Mouse (Mus musculus): ENCODE results near the gene Ccdc86. TPM values are rescaled to one million over a fixed set of nuclear protein-coding genes. Genes with fewer than 3 reads are reported as not detected.

Gene Ccdc86
- polyA plus RNA-seq, 1 experiment from 2014 or later: 25.4 TPM

GRCm38 (mm10) chr19:10947219-10947618, 1.8 kb downstream of the Ccdc86 start:
- H3K9me3 ChIP-seq: no peaks in the 10 kb centered on the region
- H3K9ac ChIP-seq: peak overlapping the region; percentile 59; the same call in 1 of the 2 replicates
- H3K36me3 ChIP-seq: peaks cover 35% of the 10 kb centered on the region
- no peak for ATAC-seq (ENCODE audit: insufficient number of reproducible peaks, low FRiP score, low TSS enrichment, low read depth)
- H3K27ac ChIP-seq: no peak overlapping the region
- no peaks in the 10 kb centered on the region for H3K27me3 ChIP-seq
- peak overlapping the region; percentile 95 for H3K4me2 ChIP-seq
- WGBS: 85% methylated on average over 5 of the region's 5 CpGs
- peaks cover 28% of the 10 kb centered on the region for H3K4me1 ChIP-seq
- peak overlapping the region; percentile 63 for H3K4me3 ChIP-seq

DNA sequence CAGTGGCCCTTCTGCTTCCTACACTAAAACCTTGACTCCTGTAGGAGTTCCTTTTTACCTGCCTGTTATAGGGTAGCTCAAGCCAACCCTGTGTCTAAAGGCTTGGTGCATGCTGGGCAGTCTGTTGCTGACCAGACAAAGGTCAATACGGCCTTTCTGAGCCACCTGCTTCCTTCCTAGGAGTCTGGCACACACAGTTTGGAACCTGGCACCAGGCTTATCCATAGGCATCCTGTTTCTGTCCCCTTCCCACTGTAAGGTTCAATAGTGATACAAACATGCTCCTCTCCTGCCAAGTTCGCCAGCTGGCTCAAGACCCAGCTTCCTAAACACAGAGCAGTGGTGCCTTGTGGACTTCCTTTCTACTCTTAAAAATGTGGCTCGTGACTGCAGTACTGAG, 2.6 kb downstream of the Ccdc86 start:
- Histone ChIP-seq H3K9me3 (no peaks in the 10 kb centered on the region), H3K27ac (no peak overlapping the region), H3K36me3 (peaks cover 41% of the 10 kb centered on the region), H3K4me3 (0 out of 2 replicates have a peak overlapping the region, but pooled peaks have one; percentile 63), H3K4me1 (peaks cover 30% of the 10 kb centered on the region), H3K4me2 (no peak overlapping the region; the same call in 1 of the 2 replicates), H3K27me3 (no peaks in the 10 kb centered on the region), H3K9ac (no peak overlapping the region)
- no peak for ATAC-seq (ENCODE audit: insufficient number of reproducible peaks, low FRiP score, low TSS enrichment, low read depth)
- WGBS: 83% methylated on average over 3 of the region's 3 CpGs

DNA sequence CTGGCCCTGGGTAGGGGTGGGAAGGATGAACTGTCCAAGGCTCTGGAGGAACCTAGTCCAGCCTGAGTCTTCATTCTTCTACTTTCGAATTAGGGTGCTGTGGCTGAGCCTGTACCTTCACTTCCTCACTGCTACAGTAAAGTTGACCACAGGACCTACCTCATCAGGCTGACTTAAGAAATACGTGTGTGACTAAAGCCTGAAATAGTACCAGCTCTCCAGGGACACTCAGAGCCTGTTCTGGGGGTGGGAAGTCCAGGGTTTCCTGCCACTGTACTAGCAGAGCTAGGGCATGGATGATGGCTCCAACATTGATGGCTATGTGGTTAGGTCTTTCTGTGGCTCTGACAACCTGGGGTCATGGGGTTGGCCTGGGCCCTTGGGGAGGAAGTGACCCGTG, 5.1 kb downstream of the Ccdc86 start:
- WGBS: 78% methylated on average over 3 of the region's 3 CpGs
- Histone ChIP-seq H3K4me3 (no peak overlapping the region), H3K36me3 (peaks cover 41% of the 10 kb centered on the region), H3K9me3 (no peaks in the 10 kb centered on the region), H3K27ac (no peak overlapping the region), H3K27me3 (no peaks in the 10 kb centered on the region), H3K4me1 (peaks cover 41% of the 10 kb centered on the region), H3K9ac (no peak overlapping the region), H3K4me2 (no peak overlapping the region)
- ATAC-seq (ENCODE audit: insufficient number of reproducible peaks, low FRiP score, low TSS enrichment, low read depth): no peak

DNA sequence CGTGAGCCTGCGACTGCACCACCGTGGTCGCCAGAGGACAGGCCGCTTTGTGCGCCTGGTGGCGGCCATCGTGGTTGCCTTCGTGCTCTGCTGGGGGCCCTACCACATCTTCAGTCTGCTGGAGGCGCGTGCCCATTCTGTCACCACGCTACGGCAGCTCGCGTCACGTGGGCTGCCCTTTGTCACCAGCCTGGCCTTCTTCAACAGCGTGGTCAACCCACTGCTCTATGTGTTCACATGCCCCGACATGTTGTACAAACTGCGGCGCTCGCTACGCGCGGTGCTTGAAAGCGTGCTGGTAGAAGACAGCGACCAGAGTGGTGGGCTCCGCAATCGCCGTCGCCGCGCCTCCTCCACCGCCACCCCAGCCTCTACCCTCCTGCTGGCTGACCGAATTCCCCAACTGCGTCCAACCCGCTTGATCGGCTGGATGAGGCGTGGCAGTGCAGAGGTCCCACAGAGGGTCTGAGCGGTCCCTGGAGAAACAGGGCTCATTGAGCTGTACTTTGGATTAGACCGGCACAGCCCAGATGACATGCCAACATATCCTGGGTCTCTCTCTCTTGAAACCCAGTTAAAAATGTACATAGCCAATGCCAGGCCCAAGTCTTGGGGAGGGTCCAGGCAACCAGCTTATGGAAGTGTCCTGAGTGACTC, 8.1 kb downstream of the Ccdc86 start:
- Histone ChIP-seq H3K9ac (peak overlapping the region; percentile 44), H3K4me1 (peaks cover 18% of the 10 kb centered on the region), H3K36me3 (peaks cover 41% of the 10 kb centered on the region), H3K4me3 (peak overlapping the region; percentile 41), H3K27ac (0 out of 2 replicates have a peak overlapping the region, but pooled peaks have one; percentile 3), H3K27me3 (no peaks in the 10 kb centered on the region), H3K4me2 (peak overlapping the region; percentile 92), H3K9me3 (no peaks in the 10 kb centered on the region)
- no peak; the same call in 1 of the 2 replicates for ATAC-seq (ENCODE audit: insufficient number of reproducible peaks, low FRiP score, low TSS enrichment, low read depth)
- WGBS: 2% methylated on average over 40 of the region's 40 CpGs

GRCm38 (mm10) chr19:10940097-10940800, 8.8 kb downstream of the Ccdc86 start:
- H3K9me3 ChIP-seq: no peaks in the 10 kb centered on the region
- peak overlapping the region; percentile 44 for H3K9ac ChIP-seq
- H3K4me2 ChIP-seq: peak overlapping the region; percentile 92
- H3K4me3 ChIP-seq: peak overlapping the region; percentile 41
- 0 out of 2 replicates have a peak overlapping the region, but pooled peaks have one; percentile 3 for H3K27ac ChIP-seq
- 18% methylated on average over 37 of the region's 37 CpGs for WGBS
- peaks cover 37% of the 10 kb centered on the region for H3K36me3 ChIP-seq
- H3K27me3 ChIP-seq: no peaks in the 10 kb centered on the region
- peaks cover 18% of the 10 kb centered on the region for H3K4me1 ChIP-seq
- peak; percentile 67; the same call in 1 of the 2 replicates for ATAC-seq (ENCODE audit: insufficient number of reproducible peaks, low FRiP score, low TSS enrichment, low read depth)

GRCm38 (mm10) chr19:10938771-10939170, 10.3 kb downstream of the Ccdc86 start:
- Histone ChIP-seq H3K27ac (no peak overlapping the region), H3K36me3 (peaks cover 22% of the 10 kb centered on the region), H3K4me3 (no peak overlapping the region), H3K4me2 (no peak overlapping the region), H3K9me3 (no peaks in the 10 kb centered on the region), H3K4me1 (peaks cover 18% of the 10 kb centered on the region), H3K27me3 (no peaks in the 10 kb centered on the region), H3K9ac (no peak overlapping the region)
- WGBS: 35% methylated on average over 3 of the region's 3 CpGs
- ATAC-seq (ENCODE audit: insufficient number of reproducible peaks, low FRiP score, low TSS enrichment, low read depth): no peak

DNA sequence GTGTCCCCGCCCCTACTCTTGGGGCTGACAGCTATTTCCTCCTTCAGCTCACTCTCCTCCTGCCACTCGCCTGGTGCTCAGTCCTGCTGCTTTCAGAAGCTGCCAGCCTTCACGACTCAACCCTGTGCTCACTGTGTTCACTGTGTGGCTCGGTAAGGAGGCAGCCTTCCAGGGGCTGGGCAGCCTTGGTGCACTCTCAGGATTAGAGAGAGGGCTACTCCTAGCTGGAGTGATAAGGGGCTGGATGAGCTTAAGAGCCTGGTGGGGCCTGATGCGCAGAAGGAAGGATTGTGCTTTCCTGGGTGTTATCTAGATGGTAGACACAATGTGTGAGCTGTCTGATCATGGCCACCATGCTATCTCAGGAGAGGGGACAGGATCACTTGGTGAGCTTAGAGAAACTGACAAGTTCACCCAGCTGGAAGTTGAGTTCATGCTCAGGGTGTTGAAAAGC, 11.9 kb downstream of the Ccdc86 start, which contains the start of gene Ptgdr2:
Gene Ptgdr2 (plus strand): TSS at position 51 of the 454 bp plus-strand sequence.
- no peak for ATAC-seq (ENCODE audit: insufficient number of reproducible peaks, low FRiP score, low TSS enrichment, low read depth)
- Histone ChIP-seq H3K27me3 (no peaks in the 10 kb centered on the region), H3K9me3 (no peaks in the 10 kb centered on the region), H3K4me2 (no peak within 1 kb of the TSS), H3K4me1 (peaks cover 18% of the 10 kb centered on the region), H3K27ac (no peak within 1 kb of the TSS), H3K4me3 (no peak within 1 kb of the TSS), H3K9ac (no peak within 1 kb of the TSS), H3K36me3 (peaks cover 6% of the 10 kb centered on the region)
- WGBS: 43% methylated on average over 5 of the region's 5 CpGs

- H3K27me3 ChIP-seq: no peaks in the 10 kb centered on the region
- no peaks in the 10 kb centered on the region for H3K9me3 ChIP-seq
- no peak overlapping the region for H3K27ac ChIP-seq
- H3K4me1 ChIP-seq: peaks cover 12% of the 10 kb centered on the region
- 87% methylated on average over 5 of the region's 5 CpGs for WGBS
- no peak for ATAC-seq (ENCODE audit: insufficient number of reproducible peaks, low FRiP score, low TSS enrichment, low read depth)
- H3K4me2 ChIP-seq: no peak overlapping the region
- H3K4me3 ChIP-seq: no peak overlapping the region
- no peaks in the 10 kb centered on the region for H3K36me3 ChIP-seq
- H3K9ac ChIP-seq: no peak overlapping the region
These were observed 13.0 kb downstream of the Ccdc86 start for GRCm38 (mm10) chr19:10936077-10936476.

DNA sequence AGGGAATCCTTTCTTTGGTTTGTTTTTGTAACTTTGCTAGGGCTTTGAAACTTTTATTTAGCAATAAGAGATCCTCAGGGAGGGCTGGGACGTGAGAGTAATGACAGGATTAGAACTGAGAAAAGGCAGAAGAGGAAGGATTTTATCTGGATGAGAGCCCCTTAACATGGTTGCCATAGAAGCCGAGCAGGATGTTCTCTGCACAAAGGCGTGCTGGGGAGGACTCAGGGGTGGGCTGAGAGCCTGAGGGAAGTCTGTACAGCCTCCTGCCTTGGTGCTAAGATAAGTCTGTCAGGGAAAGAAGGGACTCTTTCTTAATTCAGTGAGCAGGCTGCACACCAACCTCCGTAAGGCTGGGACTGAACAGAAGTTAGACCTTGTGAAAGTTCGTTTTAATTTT, 14.0 kb downstream of the Ccdc86 start:
- no peak for ATAC-seq (ENCODE audit: insufficient number of reproducible peaks, low FRiP score, low TSS enrichment, low read depth)
- H3K36me3 ChIP-seq: no peaks in the 10 kb centered on the region
- no peak overlapping the region for H3K9ac ChIP-seq
- H3K27ac ChIP-seq: no peak overlapping the region
- 54% methylated on average over 5 of the region's 5 CpGs for WGBS
- H3K27me3 ChIP-seq: no peaks in the 10 kb centered on the region
- H3K9me3 ChIP-seq: no peaks in the 10 kb centered on the region
- H3K4me2 ChIP-seq: no peak overlapping the region
- peaks cover 2% of the 10 kb centered on the region for H3K4me1 ChIP-seq
- no peak overlapping the region for H3K4me3 ChIP-seq

- H3K4me2 ChIP-seq: no peak overlapping the region
- H3K4me3 ChIP-seq: no peak overlapping the region
- H3K27me3 ChIP-seq: no peaks in the 10 kb centered on the region
- no peak overlapping the region for H3K27ac ChIP-seq
- no peaks in the 10 kb centered on the region for H3K4me1 ChIP-seq
- no peak overlapping the region for H3K9ac ChIP-seq
- no peak for ATAC-seq (ENCODE audit: insufficient number of reproducible peaks, low FRiP score, low TSS enrichment, low read depth)
- no peaks in the 10 kb centered on the region for H3K36me3 ChIP-seq
- no peaks in the 10 kb centered on the region for H3K9me3 ChIP-seq
- WGBS: 75% methylated on average over 2 of the region's 2 CpGs
These were observed 18.4 kb downstream of the Ccdc86 start for GRCm38 (mm10) chr19:10930641-10931040.

- Histone ChIP-seq H3K27me3 (no peaks in the 10 kb centered on the region), H3K27ac (peak overlapping the region; percentile 14; the same call in 1 of the 2 replicates), H3K9ac (no peak overlapping the region), H3K4me1 (no peaks in the 10 kb centered on the region), H3K36me3 (no peaks in the 10 kb centered on the region), H3K9me3 (no peaks in the 10 kb centered on the region), H3K4me3 (no peak overlapping the region), H3K4me2 (no peak overlapping the region)
- WGBS: 41% methylated on average over 4 of the region's 4 CpGs
- no peak for ATAC-seq (ENCODE audit: insufficient number of reproducible peaks, low FRiP score, low TSS enrichment, low read depth)
These were observed 22.4 kb downstream of the Ccdc86 start for GRCm38 (mm10) chr19:10926666-10927065.

DNA sequence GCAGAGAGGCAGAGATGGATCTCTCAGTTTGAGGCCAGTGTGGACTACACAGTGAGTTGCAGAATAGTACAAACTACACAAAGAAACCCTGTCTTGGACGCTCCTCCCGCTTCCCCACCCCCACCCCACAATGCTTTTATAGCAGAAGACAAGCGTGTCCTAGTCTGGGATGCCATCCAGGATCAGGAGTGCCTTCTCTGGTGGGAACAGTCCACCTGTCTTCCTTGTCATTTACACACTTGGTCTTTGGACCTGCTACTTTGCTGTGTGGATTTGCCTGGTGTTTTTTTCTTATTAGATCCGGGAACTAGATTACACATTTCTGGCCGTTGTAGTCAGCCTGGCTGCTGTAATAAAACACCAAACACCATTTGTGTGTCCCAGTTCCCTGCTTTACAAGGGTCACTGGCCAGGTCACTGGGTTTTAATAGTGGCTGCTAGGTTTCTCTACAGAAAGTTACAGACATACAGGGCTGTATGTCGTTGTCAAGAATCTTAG, 22.9 kb downstream of the Ccdc86 start:
- no peaks in the 10 kb centered on the region for H3K9me3 ChIP-seq
- no peaks in the 10 kb centered on the region for H3K4me1 ChIP-seq
- WGBS: 28% methylated on average over 6 of the region's 6 CpGs
- H3K27ac ChIP-seq: peak overlapping the region; percentile 59; the same call in 1 of the 2 replicates
- no peak overlapping the region for H3K9ac ChIP-seq
- no peak overlapping the region for H3K4me2 ChIP-seq
- no peaks in the 10 kb centered on the region for H3K36me3 ChIP-seq
- ATAC-seq (ENCODE audit: insufficient number of reproducible peaks, low FRiP score, low TSS enrichment, low read depth): 0 out of 2 replicates have a peak, but pooled peaks have one; percentile 44
- H3K4me3 ChIP-seq: no peak overlapping the region
- H3K27me3 ChIP-seq: no peaks in the 10 kb centered on the region

Data from limb, embryonic 15.5 days (tissue).